Mouse (Mus musculus) midbrain, embryonic 16.5 days (tissue): ENCODE measurements around the gene Ttll3. TPM values are rescaled to one million over a fixed set of nuclear protein-coding genes. Genes with fewer than 3 reads are reported as not detected.

Experiments used
- ATAC-seq: fragments of 200-750 bp; cut with Nextera tagmentation; 2 replicates; pipeline ENCODE4 v1.8.0; 2017; ENCODE audit warnings: moderate TSS enrichment
- H3K27ac ChIP-seq: fragments of 300-500 bp; sonication (generic); 2 replicates; pipeline ENCODE4 v1.5.1; 2014; ENCODE audit warnings: mild to moderate bottlenecking, low read length, mixed read lengths
- H3K27me3 ChIP-seq: fragments of 300-500 bp; sonication (generic); 2 replicates; pipeline ENCODE4 v1.6.1; 2014; ENCODE audit warnings: low read depth, low read length, mixed read lengths; ENCODE audit not compliant: control insufficient read depth, insufficient read depth
- H3K36me3 ChIP-seq: fragments of 300-500 bp; sonication (generic); 2 replicates; pipeline ENCODE4 v1.6.1; 2014; ENCODE audit warnings: mild to moderate bottlenecking, low read length, moderate library complexity, mixed read lengths; ENCODE audit not compliant: control insufficient read depth, insufficient read depth
- H3K4me1 ChIP-seq: fragments of 300-500 bp; sonication (generic); 2 replicates; pipeline ENCODE4 v1.6.1; 2014; ENCODE audit warnings: mild to moderate bottlenecking, low read length, mixed read lengths; ENCODE audit not compliant: control insufficient read depth, insufficient read depth
- H3K4me2 ChIP-seq: fragments of 300-500 bp; sonication (generic); 2 replicates; pipeline ENCODE4 v1.6.1; 2014; ENCODE audit warnings: mild to moderate bottlenecking, low read length, mixed read lengths
- H3K4me3 ChIP-seq: fragments of 300-500 bp; sonication (generic); 2 replicates; pipeline ENCODE4 v1.5.1; 2014; ENCODE audit warnings: low read depth, mild to moderate bottlenecking, low read length, moderate library complexity, mixed read lengths
- H3K9ac ChIP-seq: fragments of 300-500 bp; sonication (generic); 2 replicates; pipeline ENCODE4 v1.6.1; 2014; ENCODE audit warnings: low read depth, low read length, mixed read lengths
- H3K9me3 ChIP-seq: fragments of 300-500 bp; sonication (generic); replicated peaks from 2 replicates; pipeline ENCODE4 v1.6.1; 2014; ENCODE audit warnings: mild to moderate bottlenecking, low read length, mixed read lengths; ENCODE audit not compliant: control insufficient read depth, poor library complexity, severe bottlenecking
- WGBS: fragments of 180-500 bp; shearing (Covaris S2); extraction: QIAGEN DNeasy Blood & Tissue Kit; methylation state at CpG from one replicate; pipeline ENCODE4 v1.1.7; 2014; 5-methylcytosine and 5-hydroxymethylcytosine counted together
- polyA plus RNA-seq: library from polyadenylated mRNA; unstranded; fragments of >200 nt; fragmentation: Nextera tagmentation; extraction: Ambion mirVana; gene quantifications from 2 replicates; pipeline ENCODE4 v1.2.1, GENCODE M21; 2015

Gene Ttll3
- polyA plus RNA-seq, 1 experiment from 2014 or later, result 13.2 TPM

DNA sequence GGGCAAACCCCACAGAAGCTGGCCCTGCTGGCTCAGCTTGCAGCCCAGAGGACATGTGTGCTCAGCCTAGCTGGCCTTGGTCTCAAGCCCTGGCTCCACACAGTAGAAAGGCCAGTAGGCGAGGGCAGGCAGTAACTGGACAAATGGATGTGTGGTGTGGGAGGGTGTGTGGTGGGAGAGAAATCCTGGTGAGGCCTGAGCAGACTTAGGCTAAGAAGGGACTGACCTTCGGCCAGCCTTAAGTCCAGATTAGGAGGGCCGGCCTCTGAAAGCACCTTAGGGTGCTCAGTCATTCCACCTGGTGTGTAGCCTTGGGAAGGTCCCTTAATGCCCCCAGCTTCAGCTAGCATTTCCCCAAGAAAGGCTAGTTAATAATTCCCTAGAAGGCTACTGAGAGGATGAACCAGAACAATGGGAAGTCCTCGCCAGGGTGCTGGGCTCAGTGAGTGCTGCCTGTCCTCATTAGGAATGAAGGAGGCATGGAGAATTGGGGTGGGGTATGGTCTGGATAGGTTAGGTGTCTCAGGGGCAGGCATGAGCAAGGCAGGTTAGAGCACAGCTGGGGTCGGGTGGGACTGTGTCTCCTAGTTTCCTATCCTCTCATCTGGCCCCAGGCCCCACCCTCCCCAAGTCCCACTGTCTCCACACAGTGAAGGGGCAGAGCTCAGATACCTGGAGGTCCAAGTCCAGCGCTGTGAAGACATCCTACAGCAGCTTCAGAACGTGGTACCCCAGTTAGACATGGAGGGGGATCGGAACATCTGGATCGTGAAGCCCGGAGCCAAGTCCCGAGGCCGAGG, 15.8 kb downstream of the Ttll3 start:
- H3K4me2 ChIP-seq, result no peak overlapping the region
- no peaks in the 10 kb centered on the region for H3K9me3 ChIP-seq
- no peak overlapping the region for H3K4me3 ChIP-seq
- no peak overlapping the region for H3K9ac ChIP-seq
- H3K27me3 ChIP-seq, result no peaks in the 10 kb centered on the region
- H3K36me3 ChIP-seq, result peaks cover 7% of the 10 kb centered on the region
- no peak for ATAC-seq
- H3K4me1 ChIP-seq, result no peaks in the 10 kb centered on the region
- WGBS, result 74% methylated on average over 12 of the region's 12 CpGs
- no peak overlapping the region for H3K27ac ChIP-seq

DNA sequence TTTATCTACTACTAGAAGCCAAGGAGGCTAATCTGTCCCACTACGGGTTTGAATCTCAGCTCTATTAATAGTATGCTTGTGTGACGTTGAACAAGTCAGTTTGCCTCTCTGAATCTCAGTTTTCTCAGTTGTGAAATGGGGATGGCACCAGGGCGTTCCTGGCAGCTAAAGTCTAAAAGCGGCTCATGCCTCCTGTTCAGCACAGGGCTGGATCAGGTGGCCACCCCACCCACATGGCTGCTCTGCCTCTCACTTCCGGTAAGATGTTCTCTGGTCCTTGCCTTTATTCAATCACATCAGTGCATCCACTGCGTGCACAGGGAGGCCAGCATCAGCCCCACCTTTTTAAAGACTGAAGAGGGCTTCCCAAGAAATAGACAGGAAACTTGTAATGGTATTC, 16.4 kb downstream of the Ttll3 start:
- peaks cover 7% of the 10 kb centered on the region for H3K36me3 ChIP-seq
- WGBS, result 91% methylated on average over 6 of the region's 6 CpGs

DNA sequence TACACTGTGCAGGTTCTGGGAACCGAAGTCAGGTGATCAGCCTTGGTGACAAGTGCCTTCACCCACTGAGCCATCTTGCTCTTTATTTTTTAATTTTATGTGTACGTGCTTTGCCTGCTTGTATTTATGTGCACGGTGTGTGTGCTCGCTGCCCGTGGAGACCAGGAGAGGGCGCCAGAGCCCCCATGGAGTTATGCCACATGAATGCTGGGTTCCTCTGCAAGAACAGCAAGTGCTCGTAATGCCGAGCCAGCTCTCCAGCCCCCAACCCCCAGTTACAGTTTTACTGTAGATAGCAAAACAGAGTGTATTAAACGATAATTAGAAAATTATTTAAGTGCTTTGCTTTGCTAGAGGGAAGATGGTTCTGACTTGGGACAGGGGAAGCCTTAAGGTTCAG, 17.6 kb downstream of the Ttll3 start:
- Histone ChIP-seq H3K36me3 (peaks cover 7% of the 10 kb centered on the region), H3K4me3 (no peak overlapping the region), H3K4me1 (no peaks in the 10 kb centered on the region), H3K9ac (no peak overlapping the region), H3K4me2 (no peak overlapping the region), H3K27ac (no peak overlapping the region), H3K9me3 (no peaks in the 10 kb centered on the region), H3K27me3 (no peaks in the 10 kb centered on the region)
- ATAC-seq, result no peak
- WGBS, result 77% methylated on average over 9 of the region's 9 CpGs

More for the DNA sequence above, 16.4 kb downstream of the Ttll3 start:
- Histone ChIP-seq H3K4me3 (no peak overlapping the region), H3K27me3 (no peaks in the 10 kb centered on the region), H3K9me3 (no peaks in the 10 kb centered on the region), H3K27ac (no peak overlapping the region), H3K4me2 (no peak overlapping the region), H3K4me1 (no peaks in the 10 kb centered on the region), H3K9ac (no peak overlapping the region)
- ATAC-seq, result no peak

DNA sequence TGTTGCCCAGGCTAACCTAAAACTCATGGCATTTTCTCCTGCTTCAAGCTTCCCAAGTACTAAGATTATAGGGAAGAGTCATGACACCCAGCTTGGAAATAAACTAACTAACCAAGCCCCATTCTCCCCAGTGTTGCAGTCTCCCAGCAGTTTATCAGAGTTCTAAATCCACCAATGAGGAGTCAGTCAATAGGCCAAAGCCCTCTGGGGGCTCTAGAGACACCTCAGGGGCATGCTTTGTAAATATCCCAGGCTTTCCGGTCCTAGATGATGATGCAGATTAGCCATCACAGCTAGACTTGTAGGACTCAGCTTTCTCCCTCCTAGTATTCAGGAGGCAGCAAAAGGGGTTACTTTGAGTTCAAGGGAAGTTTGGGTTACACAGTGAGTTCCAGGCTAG, 20.9 kb downstream of the Ttll3 start:
- no peak overlapping the region for H3K4me3 ChIP-seq
- ATAC-seq, result no peak
- 75% methylated on average over 1 of the region's 1 CpGs for WGBS
- no peaks in the 10 kb centered on the region for H3K27me3 ChIP-seq
- no peaks in the 10 kb centered on the region for H3K4me1 ChIP-seq
- H3K9me3 ChIP-seq, result no peaks in the 10 kb centered on the region
- peaks cover 12% of the 10 kb centered on the region for H3K36me3 ChIP-seq
- H3K9ac ChIP-seq, result no peak overlapping the region
- H3K27ac ChIP-seq, result no peak overlapping the region
- no peak overlapping the region for H3K4me2 ChIP-seq

DNA sequence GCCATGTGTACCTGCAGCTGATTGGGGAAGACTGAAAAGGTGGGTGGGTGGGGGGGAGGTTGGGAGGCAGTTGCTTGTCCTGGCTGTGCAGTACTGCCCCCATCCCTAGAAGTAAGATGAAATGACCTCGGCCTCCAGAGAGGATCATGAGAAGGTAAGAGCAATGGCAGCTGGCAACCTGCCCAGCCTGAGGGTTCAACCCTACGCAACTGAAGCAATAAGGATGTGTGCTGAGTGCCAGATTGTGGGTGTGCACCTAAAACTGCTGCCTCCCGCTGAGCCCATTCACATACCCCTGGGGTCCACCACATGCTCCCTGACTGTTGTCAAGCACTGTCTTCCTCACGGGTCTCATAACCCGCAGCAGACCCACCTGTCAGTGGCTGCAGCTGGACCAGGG, 27.4 kb downstream of the Ttll3 start:
- no peaks in the 10 kb centered on the region for H3K9me3 ChIP-seq
- WGBS, result 84% methylated on average over 5 of the region's 5 CpGs

DNA sequence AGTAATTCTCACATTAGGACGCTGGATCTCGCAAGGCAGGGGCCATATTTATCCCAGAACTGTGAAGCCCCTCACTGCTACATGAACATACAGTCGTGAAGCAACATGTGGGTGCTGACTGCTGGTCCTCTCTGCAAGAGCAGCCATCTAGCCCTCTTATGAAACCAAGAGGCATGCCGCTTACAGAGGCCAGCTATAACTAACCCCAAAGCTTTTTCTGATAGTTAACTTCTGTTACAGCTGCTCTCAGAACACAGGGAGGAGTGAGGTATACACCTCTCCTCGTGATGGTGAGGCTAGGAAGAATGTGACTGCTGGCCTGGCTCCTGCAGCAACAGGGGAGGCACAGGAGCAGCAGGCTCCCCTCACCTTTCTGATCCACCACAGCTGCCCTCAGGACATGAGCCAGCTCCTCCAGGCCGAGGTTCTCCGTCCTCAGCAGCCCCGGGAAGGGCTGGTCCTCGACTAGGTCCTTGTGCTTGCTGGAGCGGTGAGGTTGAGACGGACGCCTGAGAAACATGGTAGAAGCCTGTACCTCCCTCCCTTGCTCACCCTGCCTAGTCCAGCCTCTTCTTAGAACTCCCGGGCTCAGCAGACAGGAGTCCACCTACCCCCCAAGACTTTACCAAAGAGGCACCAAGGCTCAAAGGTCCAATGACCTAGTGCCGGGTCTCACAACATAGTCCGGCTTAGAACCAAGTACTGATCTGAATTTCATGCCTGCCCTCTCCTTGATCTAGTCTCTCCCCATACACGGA, 29.6 kb downstream of the Ttll3 start:
- peak overlapping the region; percentile 65 for H3K4me2 ChIP-seq
- 16% methylated on average over 16 of the region's 16 CpGs for WGBS
- peak overlapping the region; percentile 72 for H3K4me3 ChIP-seq
- peak overlapping the region; percentile 78 for H3K9ac ChIP-seq
- peak; percentile 59 for ATAC-seq
- H3K27me3 ChIP-seq, result no peaks in the 10 kb centered on the region
- peaks cover 2% of the 10 kb centered on the region; the same call in 1 of the 2 replicates for H3K36me3 ChIP-seq
- H3K4me1 ChIP-seq, result peaks cover 15% of the 10 kb centered on the region
- no peaks in the 10 kb centered on the region for H3K9me3 ChIP-seq
- H3K27ac ChIP-seq, result peak overlapping the region; percentile 68; the same call in 1 of the 2 replicates

More for the DNA sequence above, 27.4 kb downstream of the Ttll3 start:
- no peak for ATAC-seq
- Histone ChIP-seq H3K36me3 (peaks cover 5% of the 10 kb centered on the region), H3K4me2 (no peak overlapping the region), H3K4me1 (peaks cover 15% of the 10 kb centered on the region), H3K9ac (no peak overlapping the region), H3K27me3 (no peaks in the 10 kb centered on the region), H3K4me3 (no peak overlapping the region), H3K27ac (no peak overlapping the region)

DNA sequence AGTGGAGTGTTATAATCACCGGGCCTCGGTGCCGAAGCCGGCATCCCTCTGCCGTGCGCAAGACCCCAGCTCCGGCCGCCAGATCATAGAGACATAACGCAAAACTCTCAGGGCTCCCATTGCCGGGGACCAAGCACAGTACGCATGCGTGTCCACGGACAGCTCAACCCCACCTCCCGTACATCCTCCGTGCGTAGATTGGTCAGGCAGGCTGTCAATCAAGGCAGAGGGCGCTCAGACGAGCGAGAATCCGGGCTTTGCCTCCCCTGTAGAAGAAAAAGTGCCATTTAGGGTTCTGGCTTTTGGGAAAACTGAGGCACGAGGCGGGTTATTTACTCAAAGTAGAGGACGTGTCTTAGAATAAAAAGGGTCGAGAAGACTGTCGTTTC, 30.1 kb downstream of the Ttll3 start, which contains the start of gene Rpusd3:
Rpusd3 (minus strand) TSS at position 142 of the 389 bp plus-strand sequence.
- peak within 1 kb of the TSS; percentile 69 for H3K27ac ChIP-seq
- peak within 1 kb of the TSS; percentile 78 for H3K9ac ChIP-seq
- no peaks in the 10 kb centered on the region for H3K9me3 ChIP-seq
- peaks cover 2% of the 10 kb centered on the region; the same call in 1 of the 2 replicates for H3K36me3 ChIP-seq
- peak within 1 kb of the TSS; percentile 65 for H3K4me2 ChIP-seq
- no peaks in the 10 kb centered on the region for H3K27me3 ChIP-seq
- peak; percentile 99 for ATAC-seq
- peak within 1 kb of the TSS; percentile 72 for H3K4me3 ChIP-seq
- H3K4me1 ChIP-seq, result peaks cover 15% of the 10 kb centered on the region
- under 1% methylated on average over 25 of the region's 25 CpGs for WGBS

DNA sequence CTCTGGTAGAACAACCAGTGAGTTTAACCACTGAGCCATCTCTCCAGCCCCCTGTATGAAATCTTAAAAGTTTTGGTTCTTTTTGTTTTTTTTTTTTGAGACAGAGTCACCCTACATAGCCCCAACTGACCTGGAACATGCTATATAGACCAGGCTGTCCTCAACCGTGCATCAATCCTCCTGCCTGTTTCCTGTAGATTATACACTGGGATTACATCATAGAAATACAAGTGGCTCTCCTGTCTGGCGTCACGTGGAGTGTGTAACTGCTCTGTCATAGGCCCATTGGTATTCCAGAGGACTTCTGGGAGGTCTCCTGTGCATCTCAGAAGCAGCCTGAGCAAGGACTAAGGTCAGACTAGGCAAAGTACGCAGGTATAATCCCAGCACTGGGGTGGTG, 33.9 kb downstream of the Ttll3 start:
- Histone ChIP-seq H3K9me3 (no peaks in the 10 kb centered on the region), H3K4me2 (no peak overlapping the region), H3K36me3 (no peaks in the 10 kb centered on the region), H3K27me3 (no peaks in the 10 kb centered on the region), H3K4me1 (peaks cover 9% of the 10 kb centered on the region), H3K9ac (no peak overlapping the region), H3K4me3 (no peak overlapping the region), H3K27ac (no peak overlapping the region)
- WGBS, result 73% methylated on average over 4 of the region's 4 CpGs
- no peak for ATAC-seq

DNA sequence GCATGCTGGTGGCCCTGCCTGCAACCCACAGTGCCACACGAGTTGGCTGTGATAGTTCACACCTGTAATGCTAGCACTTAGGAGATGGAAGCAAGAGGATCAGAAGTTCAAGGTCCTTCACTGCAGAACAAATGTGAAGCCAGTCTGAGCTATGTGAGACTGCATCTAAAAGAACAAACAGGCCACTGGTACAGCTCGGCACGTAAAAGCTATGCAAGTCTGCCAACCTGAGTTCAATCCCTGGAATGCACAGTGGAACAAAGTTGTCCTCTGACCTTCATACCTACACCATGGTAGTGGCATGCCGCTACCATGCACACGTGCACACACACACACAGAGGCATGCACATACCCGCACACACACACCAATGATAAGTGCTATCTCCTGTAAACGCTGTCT, 35.1 kb downstream of the Ttll3 start:
- Histone ChIP-seq H3K27ac (no peak overlapping the region), H3K9ac (no peak overlapping the region), H3K36me3 (no peaks in the 10 kb centered on the region), H3K9me3 (no peaks in the 10 kb centered on the region), H3K4me3 (no peak overlapping the region), H3K27me3 (no peaks in the 10 kb centered on the region), H3K4me2 (no peak overlapping the region), H3K4me1 (peaks cover 4% of the 10 kb centered on the region; the same call in 1 of the 2 replicates)
- ATAC-seq, result no peak
- 89% methylated on average over 7 of the region's 7 CpGs for WGBS
